Mouse (Mus musculus): ENCODE measurements around the gene Pofut2. TPM values are rescaled to one million over a fixed set of nuclear protein-coding genes. Genes with fewer than 3 reads are reported as not detected.

Gene Pofut2
- total RNA-seq, 1 experiment from 2014 or later, result 72.6 TPM

GRCm38 (mm10) chr10:77229609-77230595 lies 29.1 kb upstream of the Pofut2 start:
- peak; percentile 89 for DNase-seq

- DNase-seq, result no peak
These were observed 26.9 kb upstream of the Pofut2 start for GRCm38 (mm10) chr10:77231861-77232755.

GRCm38 (mm10) chr10:77233230-77233629 lies 25.8 kb upstream of the Pofut2 start:
- no peak for DNase-seq

- DNase-seq, result no peak
These were observed 23.9 kb upstream of the Pofut2 start for GRCm38 (mm10) chr10:77234991-77235616.

GRCm38 (mm10) chr10:77237795-77238580 lies 21.0 kb upstream of the Pofut2 start:
- DNase-seq, result peak; percentile 29

GRCm38 (mm10) chr10:77240764-77241163 lies 18.3 kb upstream of the Pofut2 start:
- DNase-seq, result no peak

- no peak for DNase-seq
These were observed 16.6 kb upstream of the Pofut2 start for GRCm38 (mm10) chr10:77242396-77242795.

- DNase-seq, result no peak
These were observed 16.1 kb upstream of the Pofut2 start for GRCm38 (mm10) chr10:77242871-77243270.

- DNase-seq, result no peak
These were observed 15.4 kb upstream of the Pofut2 start for GRCm38 (mm10) chr10:77243572-77244161.

GRCm38 (mm10) chr10:77244777-77245176 lies 14.2 kb upstream of the Pofut2 start:
- no peak for DNase-seq

GRCm38 (mm10) chr10:77247048-77247447 lies 12.0 kb upstream of the Pofut2 start:
- DNase-seq, result no peak

GRCm38 (mm10) chr10:77247707-77248106 lies 11.3 kb upstream of the Pofut2 start:
- DNase-seq, result no peak

GRCm38 (mm10) chr10:77251223-77251783 lies 7.7 kb upstream of the Pofut2 start:
- peak; percentile 90 for DNase-seq

GRCm38 (mm10) chr10:77251784-77252539 lies 7.1 kb upstream of the Pofut2 start:
- peak; percentile 80 for DNase-seq

GRCm38 (mm10) chr10:77252790-77253189 lies 6.2 kb upstream of the Pofut2 start:
- peak; percentile 89 for DNase-seq

- no peak for DNase-seq
These were observed 3.8 kb upstream of the Pofut2 start for GRCm38 (mm10) chr10:77255231-77255630.

- DNase-seq, result no peak
These were observed 3.3 kb upstream of the Pofut2 start for GRCm38 (mm10) chr10:77255676-77256075.

GRCm38 (mm10) chr10:77258041-77258590 lies 902 bp upstream of the Pofut2 start:
- no peak for DNase-seq

- DNase-seq, result no peak
These were observed 1.3 kb downstream of the Pofut2 start for GRCm38 (mm10) chr10:77260166-77260875.

Measured in adrenal gland, postnatal 14 days (tissue).